Mouse (Mus musculus) NIH3T3 (cell line): ENCODE results near the gene Myod1.

Experiments
- DNase-seq: peaks from one replicate; pipeline ENCODE4 v3.0.0-alpha.2; 2012; ENCODE audit warnings: low read depth

Myod1 gene

GRCm38 (mm10) chr7:46393116-46393515 is 16.8 kb downstream of the Myod1 start:
- DNase-seq: peak; percentile 78

- DNase-seq: no peak
These were observed 17.6 kb downstream of the Myod1 start for GRCm38 (mm10) chr7:46393718-46394511.

GRCm38 (mm10) chr7:46394933-46395332 is 18.7 kb downstream of the Myod1 start:
- DNase-seq: no peak

- DNase-seq: no peak
These were observed 19.3 kb downstream of the Myod1 start for GRCm38 (mm10) chr7:46395571-46395970.

- no peak for DNase-seq
These were observed 20.1 kb downstream of the Myod1 start, which contains the start of gene Kcnc1 for GRCm38 (mm10) chr7:46396231-46396927. Gene Kcnc1, plus strand, starts transcription at chr7:46396497.

GRCm38 (mm10) chr7:46396928-46397731 is 20.9 kb downstream of the Myod1 start:
- no peak for DNase-seq

- no peak for DNase-seq
These were observed 21.6 kb downstream of the Myod1 start for GRCm38 (mm10) chr7:46397732-46398333.

- DNase-seq: no peak
These were observed 22.3 kb downstream of the Myod1 start for GRCm38 (mm10) chr7:46398612-46399011.

- DNase-seq: no peak
These were observed 23.4 kb downstream of the Myod1 start for GRCm38 (mm10) chr7:46399676-46400075.

GRCm38 (mm10) chr7:46400346-46400745 is 24.1 kb downstream of the Myod1 start:
- no peak for DNase-seq

- no peak for DNase-seq
These were observed 25.3 kb downstream of the Myod1 start for GRCm38 (mm10) chr7:46401371-46402180.

- DNase-seq: no peak
These were observed 27.6 kb downstream of the Myod1 start for GRCm38 (mm10) chr7:46403616-46404485.

GRCm38 (mm10) chr7:46404756-46405155 is 28.5 kb downstream of the Myod1 start:
- no peak for DNase-seq

GRCm38 (mm10) chr7:46408606-46409005 is 32.3 kb downstream of the Myod1 start:
- no peak for DNase-seq

- DNase-seq: no peak
These were observed 33.0 kb downstream of the Myod1 start for GRCm38 (mm10) chr7:46409204-46409789.

GRCm38 (mm10) chr7:46410727-46411126 is 34.5 kb downstream of the Myod1 start:
- no peak for DNase-seq

GRCm38 (mm10) chr7:46412823-46413222 is 36.5 kb downstream of the Myod1 start:
- DNase-seq: no peak

- no peak for DNase-seq
These were observed 37.9 kb downstream of the Myod1 start for GRCm38 (mm10) chr7:46413959-46414725.

- DNase-seq: no peak
These were observed 39.6 kb downstream of the Myod1 start for GRCm38 (mm10) chr7:46415818-46416425.
